In genomic region chr16:6585204-6585603, GRCm38 (mm10) we compare ENCODE assay signal across 21 mouse cellular contexts.
DNase-seq lines count a peak whose midpoint lies in the region; ATAC-seq and TF ChIP-seq lines count a peak whose summit lies in the region.
"Had no signal": no experiment of that assay in that cellular context is flagged by ENCODE, and none has a peak within 500 bp of the region (broad histone marks: within the 10 kb centered on the region; RNA-seq: fewer than 3 reads in every experiment).

No protein-coding gene starts in this region.

- H3K4me3 ChIP-seq in intestine, embryonic 16.5 days (ENCODE audit: low read length) = no peak overlapping the region
- H3K4me3 ChIP-seq in small intestine, adult 2 months (ENCODE audit: low read depth, low read length) = no peak overlapping the region
- no peak overlapping the region for H3K4me3 ChIP-seq in stomach, postnatal 0 days (ENCODE audit: low read depth, low read length)
- H3K4me3 ChIP-seq in liver, embryonic 12.5 days = no peak overlapping the region
- H3K4me3 ChIP-seq in kidney, adult 2 months (ENCODE audit: insufficient read depth, low read depth, low read length) = no peak overlapping the region
- H3K4me3 ChIP-seq: embryonic facial prominence, embryonic 13.5 days; embryonic facial prominence, embryonic 15.5 days; erythroblast, embryonic 14.5 days; forebrain, embryonic 10.5 days; forebrain, embryonic 12.5 days had no signal

- H3K4me1 ChIP-seq in intestine, embryonic 16.5 days (ENCODE audit: control insufficient read depth, insufficient read depth, low read length) = no peaks in the 10 kb centered on the region
- no peaks in the 10 kb centered on the region for H3K4me1 ChIP-seq in small intestine, adult 2 months (ENCODE audit: control insufficient read depth, insufficient read depth, insufficient read length, low read length)
- no peaks in the 10 kb centered on the region for H3K4me1 ChIP-seq in stomach, postnatal 0 days (replicated peaks; ENCODE audit: control insufficient read depth, insufficient read depth)
- H3K4me1 ChIP-seq in liver, embryonic 12.5 days = no peaks in the 10 kb centered on the region
- H3K4me1 ChIP-seq in kidney, adult 2 months (ENCODE audit: control insufficient read depth, insufficient read depth, low read length) = no peaks in the 10 kb centered on the region
- H3K4me1 ChIP-seq: embryonic facial prominence, embryonic 13.5 days; embryonic facial prominence, embryonic 15.5 days; forebrain, embryonic 12.5 days had no signal

- H3K4me2 ChIP-seq in intestine, embryonic 16.5 days (ENCODE audit: low read depth, low read length) = no peak overlapping the region
- H3K4me2 ChIP-seq in stomach, postnatal 0 days (replicated peaks; ENCODE audit: low read depth) = no peak overlapping the region
- no peak overlapping the region for H3K4me2 ChIP-seq in liver, embryonic 12.5 days
- H3K4me2 ChIP-seq: embryonic facial prominence, embryonic 13.5 days; embryonic facial prominence, embryonic 15.5 days; forebrain, embryonic 12.5 days had no signal

- TF ChIP-seq POLR2A in small intestine, adult 2 months (IDR thresholded peaks at IDR 0.05; ENCODE audit: low read depth, low read length) = no peak
- TF ChIP-seq POLR2A in kidney, adult 2 months (IDR thresholded peaks at IDR 0.05; ENCODE audit: low read depth, low read length) = no peak

- H3K9me3 ChIP-seq in intestine, embryonic 16.5 days (ENCODE audit: control insufficient read depth, low read length) = no peaks in the 10 kb centered on the region
- H3K9me3 ChIP-seq in stomach, postnatal 0 days (ENCODE audit: control insufficient read depth, low read length) = no peaks in the 10 kb centered on the region
- H3K9me3 ChIP-seq in liver, embryonic 12.5 days (replicated peaks) = no peaks in the 10 kb centered on the region
- H3K9me3 ChIP-seq: embryonic facial prominence, embryonic 13.5 days; embryonic facial prominence, embryonic 15.5 days; forebrain, embryonic 10.5 days; forebrain, embryonic 12.5 days had no signal

- peak; percentile 17 for DNase-seq in stomach, postnatal 0 days (ENCODE audit: low spot score)
- DNase-seq in cerebellum, adult 9-11 months = no peak
- no peak for DNase-seq in kidney, adult 2 months
- DNase-seq: adrenal gland, adult 2 months; adrenal gland, postnatal 10 days; adrenal gland, postnatal 25 days; cerebellum, adult 11 months; cerebellum, adult 18-20 months; cerebellum, adult 8-10 months; cerebellum, postnatal 10 days; cerebellum, postnatal 25 days had no signal

- no peak overlapping the region for H3K27ac ChIP-seq in intestine, embryonic 16.5 days (ENCODE audit: low read length)
- peak overlapping the region; percentile 46; the same call in 1 of the 2 replicates for H3K27ac ChIP-seq in small intestine, adult 2 months (ENCODE audit: insufficient read depth, low read depth, low read length)
- H3K27ac ChIP-seq in stomach, postnatal 0 days (replicated peaks) = no peak overlapping the region
- no peak overlapping the region for H3K27ac ChIP-seq in liver, embryonic 12.5 days
- no peak overlapping the region for H3K27ac ChIP-seq in kidney, adult 2 months (ENCODE audit: insufficient read depth, low read depth, low read length)
- H3K27ac ChIP-seq: embryonic facial prominence, embryonic 13.5 days; embryonic facial prominence, embryonic 15.5 days; forebrain, embryonic 10.5 days; forebrain, embryonic 12.5 days had no signal

- H3K36me3 ChIP-seq in intestine, embryonic 16.5 days (ENCODE audit: control insufficient read depth, insufficient read depth, low read length) = no peaks in the 10 kb centered on the region
- no peaks in the 10 kb centered on the region for H3K36me3 ChIP-seq in small intestine, adult 2 months (ENCODE audit: control insufficient read depth, insufficient read depth, low read length)
- H3K36me3 ChIP-seq in stomach, postnatal 0 days (ENCODE audit: control insufficient read depth, insufficient read depth, low read length) = no peaks in the 10 kb centered on the region
- H3K36me3 ChIP-seq in liver, embryonic 12.5 days = no peaks in the 10 kb centered on the region
- no peaks in the 10 kb centered on the region for H3K36me3 ChIP-seq in kidney, adult 2 months (ENCODE audit: control insufficient read depth, insufficient read depth, low read length)
- H3K36me3 ChIP-seq: embryonic facial prominence, embryonic 13.5 days; embryonic facial prominence, embryonic 15.5 days; forebrain, embryonic 10.5 days; forebrain, embryonic 12.5 days had no signal

- TF ChIP-seq CTCF in small intestine, adult 2 months (IDR thresholded peaks at IDR 0.05; ENCODE audit: extremely low read depth, insufficient read length, insufficient replicate concordance, low read depth, low read length) = no peak
- TF ChIP-seq CTCF in stomach, postnatal 0 days (IDR thresholded peaks at IDR 0.05; ENCODE audit: low read depth) = no peak
- no peak for TF ChIP-seq CTCF in kidney, adult 2 months (conservative IDR thresholded peaks at IDR 0.05; ENCODE audit: insufficient read depth, insufficient read length, low read depth, low read length)

- ATAC-seq in intestine, embryonic 16.5 days = peak; percentile 53; the same call in 1 of the 2 replicates
- ATAC-seq in stomach, postnatal 0 days (ENCODE audit: low FRiP score, low TSS enrichment) = peak; percentile 96
- ATAC-seq in liver, embryonic 12.5 days = no peak
- ATAC-seq: forebrain, embryonic 14.5 days; forebrain, embryonic 16.5 days had no signal

- no peak for TF ChIP-seq EP300 in stomach, postnatal 0 days (optimal IDR thresholded peaks at IDR 0.05)

- H3K9ac ChIP-seq in intestine, embryonic 16.5 days (ENCODE audit: low read depth, low read length) = no peak overlapping the region
- no peak overlapping the region for H3K9ac ChIP-seq in stomach, postnatal 0 days (ENCODE audit: low read length)
- no peak overlapping the region for H3K9ac ChIP-seq in liver, embryonic 12.5 days
- H3K9ac ChIP-seq: embryonic facial prominence, embryonic 13.5 days; embryonic facial prominence, embryonic 15.5 days; forebrain, embryonic 12.5 days had no signal

- no peaks in the 10 kb centered on the region for H3K27me3 ChIP-seq in intestine, embryonic 16.5 days (replicated peaks; ENCODE audit: control insufficient read depth, insufficient read depth, low read length)
- H3K27me3 ChIP-seq in small intestine, adult 2 months (ENCODE audit: control insufficient read depth, insufficient read depth, low read length) = no peaks in the 10 kb centered on the region
- no peaks in the 10 kb centered on the region for H3K27me3 ChIP-seq in stomach, postnatal 0 days (ENCODE audit: control insufficient read depth, insufficient read depth, low read length)
- H3K27me3 ChIP-seq in liver, embryonic 12.5 days (replicated peaks) = no peaks in the 10 kb centered on the region
- no peaks in the 10 kb centered on the region for H3K27me3 ChIP-seq in kidney, adult 2 months (replicated peaks; ENCODE audit: control insufficient read depth, insufficient read depth, low read length)
- H3K27me3 ChIP-seq: embryonic facial prominence, embryonic 13.5 days; embryonic facial prominence, embryonic 15.5 days; forebrain, embryonic 12.5 days had no signal

- 97% methylated on average over 1 of the region's 1 CpGs for WGBS in intestine, embryonic 16.5 days
- 89% methylated on average over 1 of the region's 1 CpGs for WGBS in small intestine, adult 2 months
- 97% methylated on average over 1 of the region's 1 CpGs for WGBS in stomach, postnatal 0 days
- 83% methylated on average over 1 of the region's 1 CpGs for whole genome bisulfite sequencing in liver, embryonic 12.5 days (ENCODE audit: insufficient replicate concordance)
- 97% methylated on average over 1 of the region's 1 CpGs for WGBS in kidney, adult 2 months
